Mouse (Mus musculus) embryonic fibroblast, embryonic 13.5 days (primary cell): ENCODE data around the gene Rchy1.

Source experiments
- CTCF ChIP-seq: IDR thresholded peaks from 2 replicates; pipeline ENCODE4 v1.5.1; 2011; ENCODE audit warnings: mild to moderate bottlenecking, control low read depth, low read length, moderate library complexity, borderline replicate concordance; ENCODE audit not compliant: insufficient read depth
- POLR2A ChIP-seq: IDR thresholded peaks from 2 replicates; pipeline ENCODE4 v1.6.1; 2011; ENCODE audit warnings: low read depth, mild to moderate bottlenecking, control low read depth, low read length, moderate library complexity

DNA sequence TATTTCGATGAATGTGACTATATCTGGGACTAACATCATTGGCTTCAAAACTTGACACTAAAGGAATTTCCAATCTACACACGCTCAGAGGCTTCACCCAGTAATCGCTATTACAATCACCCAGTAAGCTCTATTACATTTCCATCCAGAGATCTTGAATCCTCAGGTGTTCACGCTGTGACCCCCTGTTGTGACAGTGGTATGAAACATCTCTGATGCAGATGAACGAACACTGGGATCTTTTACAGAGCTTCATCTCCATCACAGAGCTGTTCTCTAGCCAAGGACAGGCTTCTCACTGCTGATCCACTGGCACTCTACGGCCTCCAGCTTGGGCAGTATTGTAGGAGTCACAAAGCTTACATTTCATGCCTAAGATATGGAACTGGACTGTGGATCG, 13.4 kb downstream of the Rchy1 start:
- no peak for TF ChIP-seq POLR2A
- no peak for TF ChIP-seq CTCF
